Mouse (Mus musculus): ENCODE data around the gene Aox1. TPM values are rescaled to one million over a fixed set of nuclear protein-coding genes. Genes with fewer than 3 reads are reported as not detected.

Aox1 gene
- polyA plus RNA-seq, 1 experiment from 2014 or later = 0.16 TPM

DNA sequence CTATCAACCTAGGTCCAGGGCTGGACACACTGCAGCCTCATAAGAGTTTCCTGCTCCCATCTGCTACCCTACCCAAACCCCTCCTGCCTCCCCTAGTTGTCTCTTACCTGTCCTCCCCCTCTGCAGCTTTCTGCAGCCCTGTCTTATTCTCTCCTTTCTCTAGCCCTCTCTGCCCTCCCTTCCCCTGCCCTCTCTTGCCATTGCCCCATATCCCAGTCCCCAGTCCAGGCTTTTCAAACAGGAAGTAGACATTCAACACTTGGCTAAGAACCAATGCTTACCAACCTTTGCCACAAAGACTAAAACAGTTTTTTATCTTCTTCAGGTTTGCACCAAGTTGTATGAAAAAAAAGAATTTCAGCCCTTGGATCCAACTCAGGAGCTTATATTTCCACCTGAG is 108.2 kb downstream of the Aox1 start:
- H3K4me3 ChIP-seq (ENCODE audit: low read depth, low read length) = no peak overlapping the region
- no peaks in the 10 kb centered on the region for H3K27me3 ChIP-seq (ENCODE audit: control insufficient read depth, insufficient read depth, low read length)
- DNase-seq (ENCODE audit: low spot score) = no peak
- H3K36me3 ChIP-seq (ENCODE audit: control insufficient read depth, insufficient read depth, low read length) = no peaks in the 10 kb centered on the region
- ATAC-seq (ENCODE audit: insufficient read depth, low FRiP score, low TSS enrichment) = no peak
- H3K9ac ChIP-seq (ENCODE audit: low read length) = no peak overlapping the region
- H3K4me2 ChIP-seq (ENCODE audit: low read depth) = no peak overlapping the region
- H3K9me3 ChIP-seq (ENCODE audit: control insufficient read depth, low read length) = no peaks in the 10 kb centered on the region
- no peak overlapping the region for H3K27ac ChIP-seq (ENCODE audit: low read depth, low read length)
- no peaks in the 10 kb centered on the region for H3K4me1 ChIP-seq (ENCODE audit: control insufficient read depth, insufficient read depth, low read length)

- no peaks in the 10 kb centered on the region for H3K4me1 ChIP-seq (ENCODE audit: control insufficient read depth, insufficient read depth, low read length)
- no peak overlapping the region for H3K4me3 ChIP-seq (ENCODE audit: low read depth, low read length)
- no peak for ATAC-seq (ENCODE audit: insufficient read depth, low FRiP score, low TSS enrichment)
- no peak overlapping the region for H3K27ac ChIP-seq (ENCODE audit: low read depth, low read length)
- no peaks in the 10 kb centered on the region for H3K27me3 ChIP-seq (ENCODE audit: control insufficient read depth, insufficient read depth, low read length)
- no peak for DNase-seq (ENCODE audit: low spot score)
- 92% methylated on average over 9 of the region's 9 CpGs for WGBS
- no peaks in the 10 kb centered on the region for H3K9me3 ChIP-seq (ENCODE audit: control insufficient read depth, low read length)
- H3K4me2 ChIP-seq (ENCODE audit: low read depth) = no peak overlapping the region
- H3K9ac ChIP-seq (ENCODE audit: low read length) = no peak overlapping the region
- no peaks in the 10 kb centered on the region for H3K36me3 ChIP-seq (ENCODE audit: control insufficient read depth, insufficient read depth, low read length)
These were observed 109.3 kb downstream of the Aox1 start for GRCm38 (mm10) chr1:58138986-58139385.

- 92% methylated on average over 5 of the region's 5 CpGs for WGBS
- Histone ChIP-seq H3K27ac (ENCODE audit: low read depth, low read length) (no peak overlapping the region), H3K4me3 (ENCODE audit: low read depth, low read length) (no peak overlapping the region), H3K9ac (ENCODE audit: low read length) (no peak overlapping the region), H3K36me3 (ENCODE audit: control insufficient read depth, insufficient read depth, low read length) (no peaks in the 10 kb centered on the region), H3K4me2 (ENCODE audit: low read depth) (no peak overlapping the region), H3K4me1 (ENCODE audit: control insufficient read depth, insufficient read depth, low read length) (no peaks in the 10 kb centered on the region), H3K27me3 (ENCODE audit: control insufficient read depth, insufficient read depth, low read length) (no peaks in the 10 kb centered on the region), H3K9me3 (ENCODE audit: control insufficient read depth, low read length) (no peaks in the 10 kb centered on the region)
- ATAC-seq (ENCODE audit: insufficient read depth, low FRiP score, low TSS enrichment) (no peak), DNase-seq (ENCODE audit: low spot score) (no peak)
These were observed 110.9 kb downstream of the Aox1 start for GRCm38 (mm10) chr1:58140607-58141006.

DNA sequence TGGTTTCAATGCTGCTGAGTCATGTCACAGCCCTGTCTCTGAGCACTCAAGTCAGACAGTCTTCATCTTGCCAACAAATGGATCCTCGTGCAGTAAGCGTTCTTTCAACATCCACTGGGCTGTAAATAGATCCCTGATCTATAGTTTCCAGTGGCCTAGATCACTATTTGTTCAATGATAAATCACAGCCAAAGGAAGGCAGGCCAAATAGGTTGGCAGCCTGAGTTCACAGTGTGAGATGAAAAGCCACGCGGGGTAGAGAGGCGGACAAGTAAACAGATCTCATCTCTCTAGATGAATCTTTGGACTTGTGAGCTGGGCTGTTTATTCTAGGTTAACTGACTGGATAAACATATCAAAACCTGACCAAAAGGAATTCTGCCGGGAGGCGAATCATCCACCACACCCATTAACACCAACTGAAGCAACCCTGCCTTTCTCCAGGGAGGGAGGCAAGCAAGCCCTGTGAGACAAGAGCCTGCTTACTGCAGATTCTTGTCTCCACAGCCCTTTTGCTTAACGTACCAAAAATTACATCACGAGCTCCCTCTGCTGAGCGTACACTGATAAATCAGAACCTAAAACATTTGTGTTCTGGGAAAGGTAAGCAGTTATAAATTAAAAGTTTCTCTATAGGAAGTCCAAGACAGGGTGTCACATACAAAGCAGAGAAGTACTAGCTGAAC is 114.8 kb downstream of the Aox1 start:
- Histone ChIP-seq H3K9me3 (ENCODE audit: control insufficient read depth, low read length) (no peaks in the 10 kb centered on the region), H3K36me3 (ENCODE audit: control insufficient read depth, insufficient read depth, low read length) (no peaks in the 10 kb centered on the region), H3K27me3 (ENCODE audit: control insufficient read depth, insufficient read depth, low read length) (no peaks in the 10 kb centered on the region), H3K4me1 (ENCODE audit: control insufficient read depth, insufficient read depth, low read length) (no peaks in the 10 kb centered on the region), H3K4me3 (ENCODE audit: low read depth, low read length) (no peak overlapping the region), H3K9ac (ENCODE audit: low read length) (no peak overlapping the region), H3K27ac (ENCODE audit: low read depth, low read length) (no peak overlapping the region), H3K4me2 (ENCODE audit: low read depth) (no peak overlapping the region)
- 70% methylated on average over 10 of the region's 10 CpGs for WGBS
- DNase-seq (ENCODE audit: low spot score) (no peak), ATAC-seq (ENCODE audit: insufficient read depth, low FRiP score, low TSS enrichment) (no peak)

DNA sequence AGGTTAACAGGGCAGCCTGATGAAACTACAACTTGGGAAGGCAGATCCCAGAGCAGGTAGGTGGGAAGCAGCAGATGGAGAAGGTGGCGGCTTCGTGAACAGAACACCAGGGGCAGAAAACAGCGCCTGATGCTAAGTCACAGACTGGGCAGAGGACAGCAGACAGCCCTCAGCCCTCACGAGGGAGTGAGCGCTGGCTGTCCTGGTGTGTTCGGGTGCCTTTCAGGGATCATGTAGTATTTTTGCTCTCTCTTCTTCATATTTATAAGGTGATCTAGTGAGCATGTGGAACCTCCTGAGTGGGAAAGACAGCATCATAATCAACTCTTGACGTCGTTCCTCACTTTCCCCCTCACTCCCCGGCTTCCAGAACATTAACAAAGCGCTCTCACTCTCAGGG is 116.3 kb downstream of the Aox1 start:
- Histone ChIP-seq H3K4me2 (ENCODE audit: low read depth) (no peak overlapping the region), H3K9me3 (ENCODE audit: control insufficient read depth, low read length) (no peaks in the 10 kb centered on the region), H3K36me3 (ENCODE audit: control insufficient read depth, insufficient read depth, low read length) (no peaks in the 10 kb centered on the region), H3K27me3 (ENCODE audit: control insufficient read depth, insufficient read depth, low read length) (no peaks in the 10 kb centered on the region), H3K27ac (ENCODE audit: low read depth, low read length) (no peak overlapping the region), H3K9ac (ENCODE audit: low read length) (no peak overlapping the region), H3K4me1 (ENCODE audit: control insufficient read depth, insufficient read depth, low read length) (no peaks in the 10 kb centered on the region), H3K4me3 (ENCODE audit: low read depth, low read length) (no peak overlapping the region)
- 86% methylated on average over 10 of the region's 10 CpGs for WGBS
- no peak for ATAC-seq (ENCODE audit: insufficient read depth, low FRiP score, low TSS enrichment)
- no peak for DNase-seq (ENCODE audit: low spot score)

- WGBS = 86% methylated on average over 6 of the region's 6 CpGs
- H3K9me3 ChIP-seq (ENCODE audit: control insufficient read depth, low read length) = no peaks in the 10 kb centered on the region
- H3K36me3 ChIP-seq (ENCODE audit: control insufficient read depth, insufficient read depth, low read length) = no peaks in the 10 kb centered on the region
- H3K4me1 ChIP-seq (ENCODE audit: control insufficient read depth, insufficient read depth, low read length) = no peaks in the 10 kb centered on the region
- H3K27ac ChIP-seq (ENCODE audit: low read depth, low read length) = no peak overlapping the region
- no peak overlapping the region for H3K4me3 ChIP-seq (ENCODE audit: low read depth, low read length)
- no peak for ATAC-seq (ENCODE audit: insufficient read depth, low FRiP score, low TSS enrichment)
- H3K4me2 ChIP-seq (ENCODE audit: low read depth) = no peak overlapping the region
- no peak overlapping the region for H3K9ac ChIP-seq (ENCODE audit: low read length)
- no peak for DNase-seq (ENCODE audit: low spot score)
- H3K27me3 ChIP-seq (ENCODE audit: control insufficient read depth, insufficient read depth, low read length) = no peaks in the 10 kb centered on the region
These were observed 118.0 kb downstream of the Aox1 start for GRCm38 (mm10) chr1:58147776-58148175.

GRCm38 (mm10) chr1:58152247-58152646 is 122.5 kb downstream of the Aox1 start:
- no peak for DNase-seq (ENCODE audit: low spot score)
- H3K4me1 ChIP-seq (ENCODE audit: control insufficient read depth, insufficient read depth, low read length) = no peaks in the 10 kb centered on the region
- no peaks in the 10 kb centered on the region for H3K36me3 ChIP-seq (ENCODE audit: control insufficient read depth, insufficient read depth, low read length)
- H3K27me3 ChIP-seq (ENCODE audit: control insufficient read depth, insufficient read depth, low read length) = no peaks in the 10 kb centered on the region
- no peak for ATAC-seq (ENCODE audit: insufficient read depth, low FRiP score, low TSS enrichment)
- H3K9me3 ChIP-seq (ENCODE audit: control insufficient read depth, low read length) = no peaks in the 10 kb centered on the region
- no peak overlapping the region for H3K9ac ChIP-seq (ENCODE audit: low read length)
- H3K27ac ChIP-seq (ENCODE audit: low read depth, low read length) = no peak overlapping the region
- no peak overlapping the region for H3K4me3 ChIP-seq (ENCODE audit: low read depth, low read length)
- no peak overlapping the region for H3K4me2 ChIP-seq (ENCODE audit: low read depth)
- WGBS = 89% methylated on average over 8 of the region's 8 CpGs

Other genes starting within 250 kb of the Aox1 start
- 23.0 and 23.8 TPM in 2 replicates for gene Sgo2a, start 34.0 kb upstream of the Aox1 start, polyA plus RNA-seq (2014; fragmentation: Nextera tagmentation; extraction: Ambion mirVana)
- 19.1 and 21.0 TPM in 2 replicates for gene Kctd18, start 11.0 kb upstream of the Aox1 start, polyA plus RNA-seq (2014; fragmentation: Nextera tagmentation; extraction: Ambion mirVana)
- gene Aox3, start 83.2 kb downstream of the Aox1 start, polyA plus RNA-seq (2014; fragmentation: Nextera tagmentation; extraction: Ambion mirVana) = 0.14 TPM in 1 of 2 replicates, not detected in the other
- gene Aox4, start 180.5 kb downstream of the Aox1 start, polyA plus RNA-seq (2014; fragmentation: Nextera tagmentation; extraction: Ambion mirVana) = 0.04 TPM in 1 of 2 replicates, not detected in the other
- gene Aox2, start 248.4 kb downstream of the Aox1 start, polyA plus RNA-seq (2014; fragmentation: Nextera tagmentation; extraction: Ambion mirVana) = not detected in 2 replicates

Measured in neural tube, embryonic 11.5 days (tissue).